Mouse (Mus musculus) induced T-regulatory cell, adult 2 months (primary cell): Measurements from ENCODE around the gene Mup19.
"Not testable (repeated sequence)": the region's sequence is repeated elsewhere in the genome, so short reads cannot be mapped to it uniquely, and the experiment has no call there.

Source experiments
- DNase-seq: peaks from one replicate; pipeline ENCODE4 v3.0.0-alpha.2; 2012; ENCODE audit warnings: low read depth

Gene Mup19

GRCm38 (mm10) chr4:61782169-61782568, at the start of gene Mup19:
Mup19 (minus strand) TSS chr4:61782269.
- DNase-seq: not testable (repeated sequence)

GRCm38 (mm10) chr4:61829211-61829610, 47.1 kb upstream of the Mup19 start:
- DNase-seq: no peak

- DNase-seq: no peak
Measured at GRCm38 (mm10) chr4:61823185-61823584, 41.1 kb upstream of the Mup19 start.

GRCm38 (mm10) chr4:61822541-61822940, 40.5 kb upstream of the Mup19 start:
- not testable (repeated sequence) for DNase-seq

GRCm38 (mm10) chr4:61815602-61816001, 33.5 kb upstream of the Mup19 start:
- DNase-seq: no peak

- DNase-seq: no peak
Measured at GRCm38 (mm10) chr4:61813435-61813834, 31.4 kb upstream of the Mup19 start.

- not testable (repeated sequence) for DNase-seq
Measured at GRCm38 (mm10) chr4:61811193-61811592, 29.1 kb upstream of the Mup19 start.

GRCm38 (mm10) chr4:61808926-61809325, 26.9 kb upstream of the Mup19 start:
- DNase-seq: not testable (repeated sequence)

GRCm38 (mm10) chr4:61789699-61790098, 7.6 kb upstream of the Mup19 start:
- not testable (repeated sequence) for DNase-seq

- not testable (repeated sequence) for DNase-seq
Measured at GRCm38 (mm10) chr4:61784231-61784630, 2.2 kb upstream of the Mup19 start.
